Mouse (Mus musculus) kidney, postnatal 10 days (tissue): ENCODE data around the gene Slc46a1.

Experiments used
- DNase-seq: peaks from one replicate; pipeline ENCODE4 v3.0.0; 2021; ENCODE audit warnings: mixed read lengths

The Slc46a1 gene

DNA sequence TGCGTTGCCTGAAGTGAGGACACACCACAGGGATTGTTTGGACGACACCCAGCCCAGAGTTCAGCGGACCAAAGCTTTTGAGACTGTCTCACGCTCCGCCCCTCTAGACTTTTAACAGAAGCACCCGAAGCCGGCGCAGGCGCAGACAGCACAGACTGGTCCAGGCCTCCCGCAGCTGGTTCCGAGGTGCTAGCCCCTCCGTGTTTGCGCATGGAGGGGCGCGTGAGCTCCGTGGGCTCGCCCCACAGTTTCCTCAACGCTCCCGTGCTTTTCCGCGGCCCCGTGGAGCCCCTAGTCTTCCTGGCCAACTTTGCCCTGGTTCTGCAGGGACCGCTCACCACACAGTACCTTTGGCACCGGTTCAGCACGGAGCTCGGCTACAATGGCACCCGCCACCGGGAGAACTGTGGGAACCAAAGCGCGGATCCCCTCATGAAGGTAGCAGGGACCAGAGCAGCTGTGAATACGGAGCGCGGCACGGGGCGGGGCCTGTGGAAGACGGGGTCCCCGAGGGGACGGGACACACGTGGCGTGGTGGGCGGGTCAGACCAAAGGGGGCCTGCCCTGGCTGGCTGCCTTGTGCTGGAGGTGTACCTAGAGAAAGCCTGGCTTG, at the start of gene Slc46a1:
Gene Slc46a1, plus strand, starts transcription at position 130 of the 613 bp plus-strand sequence.
- peak; percentile 94 for DNase-seq

DNA sequence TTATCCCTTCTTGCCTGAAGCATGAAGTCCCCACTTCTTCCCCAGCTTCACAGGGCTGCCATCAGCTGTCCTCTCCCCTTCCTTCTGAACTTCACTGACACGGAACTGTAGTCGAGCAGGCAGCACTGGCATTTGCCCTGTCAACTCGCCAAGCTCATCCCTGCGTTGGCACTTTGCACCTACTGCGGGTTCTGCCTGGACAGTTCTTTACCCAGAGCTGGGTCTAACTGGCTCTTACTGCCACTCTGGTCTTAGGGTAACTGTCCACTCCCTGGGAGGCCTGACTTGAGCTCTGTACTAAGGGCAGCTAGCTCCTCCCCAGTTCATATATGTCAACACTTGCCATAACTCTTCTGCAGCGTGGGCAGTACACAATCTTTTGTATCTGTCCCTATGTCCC, 48.6 kb upstream of the Slc46a1 start:
- peak; percentile 80 for DNase-seq

DNA sequence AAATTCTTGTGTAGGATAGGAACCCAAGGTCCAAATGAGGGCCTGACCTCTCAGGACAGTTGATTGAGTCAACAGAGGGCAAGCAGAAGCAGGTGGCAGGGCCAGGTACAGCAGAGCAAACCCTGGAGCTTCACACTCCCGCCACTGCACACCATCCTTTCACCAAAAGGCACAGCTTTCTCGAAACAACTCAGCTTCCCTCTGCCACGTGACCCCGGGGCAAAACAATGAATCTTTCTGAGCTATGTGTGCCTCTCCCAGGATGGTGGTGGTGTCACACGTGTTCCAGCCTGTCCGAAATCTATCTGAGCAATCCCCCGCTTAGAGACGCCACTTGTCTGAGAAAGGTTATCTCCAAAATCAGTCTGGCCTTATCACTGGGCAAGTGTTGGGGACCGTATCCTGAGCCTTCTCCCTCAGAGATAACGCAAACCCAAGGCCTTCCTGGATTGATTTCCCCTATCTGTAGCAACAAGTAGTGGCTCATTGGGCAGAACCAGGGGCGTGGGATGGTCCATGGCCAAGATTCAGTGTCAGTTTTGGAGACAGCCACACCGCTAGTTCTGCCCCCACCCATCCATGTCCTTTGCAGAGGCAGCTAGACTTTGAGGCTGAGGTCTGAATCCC, 45.1 kb upstream of the Slc46a1 start:
- no peak for DNase-seq

DNA sequence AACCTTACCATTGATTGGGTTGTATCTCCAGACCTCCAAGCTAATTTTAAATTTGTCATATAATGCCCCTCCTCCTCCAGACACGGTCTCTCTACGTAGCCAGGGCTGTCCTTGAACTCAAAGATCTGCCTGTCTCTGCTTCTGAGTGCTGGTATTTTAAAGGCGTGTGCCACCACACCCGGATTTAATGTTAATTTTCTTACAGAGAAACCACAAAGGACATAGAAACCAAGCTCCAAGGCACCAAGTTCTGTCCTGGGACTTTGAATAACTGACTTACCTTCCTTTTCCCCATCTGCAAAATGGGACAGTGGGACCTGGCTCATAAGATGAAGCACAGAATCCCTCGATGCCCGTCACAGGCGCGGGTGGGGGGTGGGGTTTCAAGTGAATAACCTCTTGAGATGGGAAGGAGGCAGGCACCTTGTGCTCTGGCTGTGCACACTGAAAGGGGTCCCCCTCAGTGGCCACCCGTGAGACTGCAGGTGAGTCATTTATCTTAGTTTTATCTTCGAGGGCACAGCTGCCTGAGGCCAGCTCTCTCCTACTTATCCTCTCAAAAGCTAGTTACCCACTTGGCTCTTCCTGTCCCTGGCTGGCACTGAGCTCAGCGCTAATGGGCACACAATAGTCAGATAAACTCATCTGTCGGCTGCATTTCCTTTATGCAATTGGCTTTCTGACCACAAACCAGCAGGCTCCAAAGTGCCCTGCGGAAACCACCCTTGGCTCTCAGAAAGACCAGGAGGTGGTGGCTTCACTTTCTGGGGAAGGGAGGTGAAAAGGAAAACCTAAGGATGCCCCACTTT, 44.1 kb upstream of the Slc46a1 start:
- DNase-seq = no peak

DNA sequence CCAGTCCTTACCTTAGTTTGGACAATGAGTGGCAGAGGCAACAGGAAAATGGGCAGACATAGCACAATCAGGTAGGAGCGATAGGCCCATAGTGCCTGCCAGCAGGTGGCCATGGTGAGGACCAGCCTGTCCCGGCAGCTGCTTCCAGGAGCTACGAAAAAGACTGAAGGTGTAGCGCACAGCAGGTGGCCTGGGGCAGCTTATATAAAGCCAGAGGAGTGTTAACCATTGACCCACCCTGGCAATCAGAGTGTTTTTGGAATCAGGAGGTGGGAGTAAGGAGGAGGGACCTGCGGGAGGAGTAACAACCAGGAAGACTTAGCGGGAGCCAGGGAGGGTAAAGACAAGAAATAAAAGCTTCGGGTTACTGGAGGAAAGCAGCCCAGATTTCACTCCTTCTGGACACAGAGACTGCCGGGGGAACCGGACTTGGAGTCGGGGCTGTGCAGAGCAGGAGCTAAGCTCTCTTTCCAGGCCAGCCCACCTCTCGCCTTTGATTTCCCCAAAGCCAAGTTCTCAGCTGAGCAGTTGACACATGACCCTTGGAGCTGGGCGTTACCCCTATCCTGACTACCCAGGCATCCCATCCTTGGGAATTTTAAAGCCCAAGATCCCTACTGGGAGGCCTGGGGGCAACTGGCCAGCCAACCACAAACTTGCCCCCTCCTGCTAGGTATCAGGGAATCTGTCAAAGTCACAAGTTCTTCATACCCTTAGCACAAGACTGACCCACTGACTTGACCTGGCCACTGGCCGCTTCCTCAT, 43.3 kb upstream of the Slc46a1 start, which contains the start of gene Slc13a2:
Gene Slc13a2, minus strand, starts transcription at position 163 of the 765 bp plus-strand sequence.
- peak; percentile 69 for DNase-seq

DNA sequence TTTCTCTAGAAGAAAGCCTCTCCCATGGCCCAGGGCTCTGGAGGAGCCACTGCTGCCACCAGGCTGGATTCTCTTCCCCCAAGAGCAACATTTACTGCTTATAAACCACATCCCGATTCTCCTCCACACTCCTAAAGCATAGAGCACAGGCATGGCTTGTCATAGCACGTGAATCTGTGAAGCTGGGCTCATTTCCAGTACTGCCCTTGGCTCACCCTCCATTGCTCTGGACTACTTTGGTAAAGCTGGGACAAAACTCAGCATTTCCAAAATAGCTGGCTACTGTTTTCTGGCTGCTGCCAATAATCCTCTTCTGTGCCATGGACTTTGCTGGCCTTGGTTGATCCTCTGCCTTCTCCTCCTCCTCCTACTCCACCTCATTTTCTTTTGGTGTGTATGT, 41.1 kb upstream of the Slc46a1 start:
- no peak for DNase-seq

DNA sequence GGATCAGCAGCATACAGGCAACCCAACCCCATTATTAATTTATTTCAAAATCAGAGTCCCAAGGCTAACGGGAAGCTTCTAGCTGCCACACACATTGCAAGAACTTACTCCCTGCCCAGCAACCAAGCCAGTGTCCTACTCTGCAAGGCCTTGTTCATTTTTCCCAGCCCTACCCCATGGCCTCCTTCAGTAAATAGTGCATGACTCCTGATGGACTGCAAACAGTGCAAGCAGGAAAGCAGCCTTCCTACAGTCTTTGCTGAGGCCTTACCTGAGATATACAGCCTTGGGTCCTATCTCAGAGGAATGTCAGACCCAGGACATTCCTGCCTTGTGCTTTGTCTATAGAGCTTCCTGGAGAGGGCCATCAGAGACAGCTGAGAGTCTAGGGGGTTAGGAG, 39.9 kb upstream of the Slc46a1 start:
- DNase-seq = no peak

DNA sequence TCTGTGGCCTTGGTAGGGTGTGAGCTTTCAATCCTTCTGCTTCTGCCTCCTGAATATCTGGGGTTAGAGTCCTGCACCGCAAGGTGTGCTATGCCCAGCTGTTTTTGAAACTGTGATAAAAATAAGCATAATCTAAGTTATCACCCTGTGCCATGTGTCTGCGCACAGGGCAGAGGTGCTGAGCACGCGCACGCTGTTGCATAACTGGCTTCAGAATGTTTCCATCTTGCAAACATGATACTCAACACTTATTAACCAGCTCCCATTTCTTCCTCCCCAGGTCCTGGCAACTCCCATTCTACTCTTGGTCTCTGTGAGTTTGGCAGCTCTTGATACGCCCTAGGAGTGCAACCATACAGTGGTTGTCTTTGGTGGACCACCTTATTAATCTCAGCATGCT, 37.8 kb upstream of the Slc46a1 start:
- peak; percentile 38 for DNase-seq

DNA sequence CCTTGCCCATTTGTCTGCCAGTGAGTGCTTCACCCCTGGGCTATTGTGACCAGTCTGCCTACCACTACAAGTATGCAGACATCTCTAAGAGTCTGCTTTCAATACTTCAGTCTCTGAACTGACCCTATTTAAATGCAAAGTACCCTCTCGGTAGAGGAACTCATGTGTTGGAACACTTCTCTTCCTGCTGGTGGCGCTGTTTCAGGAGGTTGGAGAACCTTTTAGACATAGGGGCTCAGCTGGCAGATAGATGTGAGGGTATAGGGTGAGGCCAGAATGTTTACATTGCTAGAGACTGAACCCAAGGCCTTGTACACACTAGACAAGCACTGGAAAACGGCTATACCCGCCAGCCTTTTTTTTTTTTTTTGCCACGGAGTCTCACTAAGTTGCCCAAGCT, 37.2 kb upstream of the Slc46a1 start:
- no peak for DNase-seq

DNA sequence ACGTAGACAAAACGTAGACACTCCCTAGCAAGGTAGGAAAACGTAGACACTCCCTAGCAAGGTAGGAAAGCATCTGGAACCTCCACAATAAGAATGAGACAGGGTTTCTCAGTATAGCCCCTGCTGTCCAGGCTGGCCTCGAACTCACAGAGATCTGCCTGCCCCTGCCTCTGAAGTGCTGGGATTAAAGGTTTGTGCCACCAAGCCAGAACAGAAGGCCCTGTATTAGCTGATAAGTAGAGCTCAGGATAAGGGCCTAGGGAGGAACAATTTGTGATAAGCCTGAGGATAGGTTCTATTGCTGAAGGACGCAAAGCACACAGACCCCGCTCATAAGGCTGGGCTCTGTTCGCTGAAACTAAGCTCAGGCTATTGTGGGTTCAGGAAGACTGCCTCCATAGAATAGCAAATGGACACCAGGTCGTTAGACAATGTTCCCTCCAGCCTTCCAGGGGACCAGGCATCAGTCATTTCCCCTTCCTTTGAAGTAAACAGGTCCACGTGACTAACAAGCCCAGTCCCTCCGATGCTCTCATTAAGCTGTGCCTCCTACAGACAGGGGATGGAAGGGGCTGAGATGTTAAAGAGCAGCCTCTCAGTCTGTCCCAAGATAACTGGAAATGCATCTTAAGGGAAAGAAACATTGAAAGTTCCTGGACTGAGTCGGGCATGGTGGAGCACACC, 35.2 kb upstream of the Slc46a1 start:
- no peak for DNase-seq

DNA sequence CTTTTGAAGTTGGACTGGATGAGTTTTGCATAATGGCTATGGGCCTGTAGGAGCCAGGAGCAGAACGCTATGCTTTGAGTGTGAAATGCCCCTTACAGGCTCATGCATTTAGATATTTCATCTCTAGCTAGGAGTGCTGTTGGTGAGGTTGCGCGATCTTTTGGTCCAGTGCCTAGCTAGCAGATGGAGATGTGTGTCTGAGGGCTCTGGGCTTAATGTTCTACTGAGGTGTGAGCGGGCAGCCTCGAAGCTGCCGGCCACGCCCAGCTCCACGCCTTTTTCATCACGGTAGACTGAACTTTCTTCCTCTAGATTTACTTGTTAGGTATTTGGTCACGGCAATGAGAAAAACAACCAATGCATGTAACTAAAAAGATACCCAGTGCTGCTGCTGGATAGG, 34.3 kb upstream of the Slc46a1 start:
- DNase-seq = peak; percentile 59

DNA sequence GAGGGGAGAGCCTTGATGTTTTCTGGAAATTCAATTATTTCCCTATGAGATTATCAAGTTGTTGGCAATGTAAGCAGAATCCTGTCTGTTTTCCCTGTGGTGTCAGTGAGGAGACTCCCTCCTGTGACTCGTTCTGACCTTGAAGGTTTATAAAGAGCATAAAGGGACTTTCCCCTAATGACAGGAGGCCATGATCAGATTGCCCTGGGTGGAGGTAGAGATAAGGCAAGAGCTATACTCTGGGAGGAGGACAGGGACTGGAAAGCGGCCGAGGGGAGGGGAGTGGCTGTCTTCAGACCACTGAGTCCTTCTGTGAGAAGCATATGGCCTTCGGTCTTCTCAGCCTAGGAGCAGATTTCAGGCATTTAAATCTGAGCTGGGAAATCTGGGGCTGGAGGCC, 31.4 kb upstream of the Slc46a1 start:
- DNase-seq = no peak

DNA sequence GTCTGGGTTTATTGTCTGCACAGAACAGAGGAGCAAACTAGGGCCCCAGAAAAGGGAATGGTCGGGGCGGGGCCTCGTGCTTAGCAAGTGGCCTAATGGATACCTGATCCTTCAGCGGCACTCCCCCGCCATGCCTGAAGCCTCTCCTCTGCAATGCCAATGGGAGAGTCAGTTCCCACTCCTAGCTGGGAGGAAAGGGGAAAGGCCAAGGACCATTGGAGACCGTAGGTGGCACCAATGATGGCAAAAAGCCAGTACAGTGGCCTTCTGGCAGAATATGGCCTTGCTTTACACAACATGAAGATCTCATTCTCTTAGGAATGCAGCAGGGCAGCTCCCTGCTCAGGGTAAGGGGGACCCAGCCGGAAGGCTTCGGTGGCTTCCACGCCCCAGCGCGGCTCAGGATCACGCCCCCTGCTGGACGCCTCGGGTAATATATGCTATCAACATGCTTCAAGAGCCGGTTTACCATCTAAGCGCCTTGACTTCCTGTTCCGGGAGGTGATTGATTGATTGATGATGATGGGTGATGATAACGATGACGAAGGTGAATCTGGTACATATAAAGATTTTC, 29.6 kb upstream of the Slc46a1 start:
- DNase-seq = peak; percentile 66

DNA sequence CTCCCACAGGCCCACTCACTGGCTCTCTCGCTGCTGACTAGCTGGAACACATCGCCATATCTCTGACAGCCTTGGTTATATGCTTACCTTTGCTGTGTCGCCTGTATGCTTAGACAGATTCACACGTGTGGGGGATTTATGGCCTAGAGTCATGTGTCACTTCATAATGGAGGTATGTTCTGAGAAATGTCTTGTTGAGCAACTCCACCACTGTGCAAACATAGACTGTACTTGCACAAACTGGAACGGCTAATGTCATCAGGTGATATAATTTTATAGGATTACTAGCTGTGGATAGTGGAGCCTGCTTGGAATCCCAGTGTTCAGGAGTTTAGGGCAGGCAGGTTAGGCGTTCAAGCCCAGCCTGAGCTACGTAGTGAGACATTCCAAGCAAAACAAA, 28.3 kb upstream of the Slc46a1 start:
- DNase-seq = no peak

DNA sequence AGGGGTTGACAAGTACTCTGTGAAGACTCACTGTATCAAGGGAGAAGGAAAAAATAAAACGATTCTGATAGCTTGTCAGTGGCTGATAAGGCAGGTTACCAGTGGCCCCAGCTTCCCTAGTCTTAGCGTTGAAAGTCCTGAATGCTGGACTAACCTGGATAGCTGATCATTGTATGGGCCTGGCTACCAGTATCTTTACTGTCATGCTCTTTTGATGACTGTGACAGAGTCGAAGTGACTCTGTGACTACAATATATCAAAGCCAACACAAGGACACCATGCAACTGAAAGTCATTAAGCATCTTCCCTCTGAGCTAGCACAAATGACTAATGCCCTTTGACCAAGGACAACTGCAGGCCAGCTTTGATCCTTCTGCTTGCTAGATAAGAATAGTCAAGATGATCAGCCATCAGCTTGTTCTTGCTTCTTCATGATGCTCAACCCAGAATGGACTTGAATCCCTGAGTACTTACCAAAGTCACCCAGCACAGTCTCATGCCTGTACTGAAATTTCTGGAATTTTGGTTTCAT, 27.0 kb upstream of the Slc46a1 start:
- no peak for DNase-seq

DNA sequence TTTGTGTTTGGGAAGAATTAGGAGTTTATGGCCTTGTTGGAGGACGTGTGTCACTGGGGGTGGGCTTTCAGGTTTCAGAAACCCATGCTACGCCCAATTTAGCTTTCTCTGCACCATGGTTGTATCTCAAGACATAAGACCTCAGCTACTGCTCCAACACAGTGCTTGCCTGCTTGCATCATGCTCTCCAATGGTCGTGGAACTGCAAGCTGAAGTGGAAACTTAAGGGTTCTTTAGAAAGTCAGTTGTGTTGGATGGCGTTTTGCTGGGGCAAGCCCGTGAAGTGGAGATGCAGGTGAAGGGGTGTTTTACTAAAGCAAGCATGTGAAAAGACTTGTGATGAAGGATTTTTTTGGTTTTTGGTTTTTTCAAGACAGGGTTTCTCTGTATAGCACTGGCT, 22.4 kb upstream of the Slc46a1 start:
- DNase-seq = no peak

DNA sequence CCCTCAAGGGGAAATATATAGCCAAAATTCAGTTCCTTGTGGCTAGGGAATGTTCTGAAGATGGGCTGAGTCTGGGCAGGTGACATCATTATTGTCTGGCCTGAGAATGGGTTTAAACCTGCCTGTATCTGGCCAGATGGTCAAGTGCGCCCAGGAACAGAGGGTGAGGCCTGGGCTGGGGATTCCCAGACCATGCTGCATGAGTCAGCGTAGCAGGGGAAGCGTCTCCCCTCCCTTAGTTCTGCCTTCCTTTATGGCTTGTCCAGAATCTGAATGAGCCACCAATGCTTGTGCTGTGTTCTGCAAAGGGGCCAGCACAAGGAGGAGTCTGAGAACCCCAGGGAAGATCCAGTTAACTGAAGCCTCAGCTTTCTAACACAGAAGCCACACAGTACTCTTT, 18.3 kb upstream of the Slc46a1 start:
- DNase-seq = no peak

DNA sequence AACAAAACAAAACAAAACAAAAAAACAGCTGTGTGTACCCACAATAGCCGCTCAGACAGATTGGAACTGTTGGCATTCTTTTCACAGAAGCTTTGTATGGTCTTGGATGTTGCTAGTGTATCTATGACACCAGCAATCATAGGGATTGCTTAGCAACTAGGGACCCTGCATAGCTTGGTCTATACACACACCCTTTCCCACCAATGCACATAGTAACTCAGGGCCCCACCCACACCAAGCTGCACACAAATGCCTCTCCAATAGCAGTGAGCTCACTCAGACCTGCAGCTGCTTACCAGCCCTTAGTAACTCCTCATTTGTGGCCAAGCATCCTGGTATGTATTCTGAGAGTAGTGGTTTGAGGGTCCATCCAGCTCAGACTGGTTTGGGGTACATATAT, 17.3 kb upstream of the Slc46a1 start:
- no peak for DNase-seq

DNA sequence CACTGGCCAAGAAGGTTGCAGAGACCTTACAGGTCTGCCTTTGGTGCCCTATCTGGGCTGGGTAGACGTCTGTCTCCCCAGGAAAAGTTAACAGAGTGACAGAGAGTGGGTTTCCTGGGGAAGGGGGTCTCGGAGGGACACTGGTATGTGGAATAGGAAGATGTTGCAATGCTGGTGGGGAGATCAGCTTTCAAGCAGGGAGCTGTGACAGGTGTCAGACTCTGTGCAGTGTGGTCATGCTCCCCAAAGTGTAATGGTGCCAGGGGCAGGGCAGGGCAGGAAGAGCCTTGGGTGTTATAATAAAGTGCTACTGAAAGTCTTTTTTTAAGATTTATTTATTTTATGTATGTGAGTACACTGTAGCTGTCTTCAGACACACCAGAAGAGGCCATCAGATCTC, 15.2 kb upstream of the Slc46a1 start:
- DNase-seq = no peak

DNA sequence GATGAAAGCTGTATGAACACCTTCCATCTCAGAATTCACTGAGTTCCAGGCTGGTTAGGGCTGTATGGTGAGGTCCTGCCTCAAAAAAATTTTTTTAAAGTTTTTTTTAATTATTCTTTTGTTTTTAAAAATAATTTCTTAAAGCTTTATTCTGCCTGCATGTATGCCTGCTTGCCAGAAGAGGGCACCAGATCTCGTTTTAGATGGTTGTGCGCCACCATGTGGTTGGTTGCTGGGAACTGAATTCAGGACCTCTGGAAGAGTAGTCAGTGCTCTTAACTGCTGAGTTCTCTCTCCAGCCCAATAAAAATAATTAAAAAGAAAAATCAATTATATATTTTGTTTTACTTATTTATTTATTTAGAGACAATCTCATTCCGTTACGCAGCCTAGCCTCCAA, 11.8 kb upstream of the Slc46a1 start:
- DNase-seq = peak; percentile 84

DNA sequence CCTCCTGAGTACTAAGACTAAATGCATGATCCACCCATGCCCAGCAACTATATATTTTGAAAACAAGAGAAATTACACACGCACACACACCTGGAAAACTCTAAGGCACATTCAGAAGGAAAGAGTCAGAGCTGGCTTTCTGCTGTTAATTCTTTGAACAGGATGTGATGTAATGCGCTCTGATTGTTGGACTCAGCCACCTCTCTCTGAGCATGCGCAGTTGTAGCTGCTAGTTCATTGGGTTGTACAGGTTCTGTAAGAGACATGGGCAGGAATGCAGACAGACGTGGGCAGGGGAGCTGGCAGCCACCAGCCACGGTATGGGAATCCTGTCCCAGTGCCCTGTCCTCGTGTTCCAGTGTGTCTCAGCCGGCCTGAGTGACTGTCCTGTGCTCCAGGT, 11.2 kb upstream of the Slc46a1 start:
- no peak for DNase-seq

DNA sequence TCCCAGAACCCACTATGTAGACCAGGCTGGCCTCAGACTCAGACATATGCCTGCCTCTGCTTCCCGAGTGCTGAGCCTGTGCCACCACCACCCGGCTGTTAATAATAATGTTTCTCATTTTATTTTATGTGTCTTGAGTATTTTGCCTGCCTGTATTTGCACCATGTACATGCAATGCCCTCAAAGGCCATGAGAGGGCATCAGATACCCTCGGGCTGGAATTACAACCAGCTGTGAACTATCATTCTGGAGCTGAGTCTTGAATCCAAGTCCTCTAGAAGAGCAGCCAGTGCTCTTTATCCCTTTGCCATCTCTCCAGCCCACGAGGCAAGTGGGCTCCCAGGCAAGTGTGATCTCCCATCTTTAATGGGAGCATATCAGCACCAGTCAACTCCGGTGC, 10.2 kb upstream of the Slc46a1 start:
- peak; percentile 68 for DNase-seq
